Mouse (Mus musculus) CH12.LX (cell line): ENCODE results near the gene Tmem52. TPM values are rescaled to one million over a fixed set of nuclear protein-coding genes. Genes with fewer than 3 reads are reported as not detected.
A peak's percentile ranks its signal among the peaks of the same experiment; 100 is the strongest.

Experiments used
- DNase-seq: peaks from one replicate; pipeline ENCODE4 v3.0.0-alpha.2; 2013; ENCODE audit errors: extremely low read depth
- H3K27ac ChIP-seq: 2 replicates; pipeline ENCODE4 v1.5.1; 2012; ENCODE audit warnings: low read depth, mild to moderate bottlenecking, control low read depth, moderate library complexity; ENCODE audit not compliant: insufficient read depth
- H3K27me3 ChIP-seq: replicated peaks from 2 replicates; pipeline ENCODE3; 2012; ENCODE audit warnings: inconsistent platforms
- H3K36me3 ChIP-seq, 2 experiments: replicated peaks in 1 of 2; 2 replicates each; pipeline versions ENCODE3 to v1.6.1; 2012; ENCODE audit warnings: inconsistent platforms in 1 of 2, low read length in 1 of 2, mild to moderate bottlenecking in 1 of 2, mixed read lengths in 1 of 2, moderate library complexity in 1 of 2; ENCODE audit not compliant: control insufficient read depth in 1 of 2, insufficient read depth in 1 of 2
- H3K4me1 ChIP-seq, 2 experiments: 2 replicates each; pipeline ENCODE4 v1.6.1; 2012; ENCODE audit warnings: inconsistent platforms in 1 of 2, moderate library complexity in 1 of 2; ENCODE audit not compliant: insufficient read depth in 2 of 2, control insufficient read depth in 1 of 2
- H3K4me2 ChIP-seq: 2 replicates; pipeline ENCODE4 v1.6.1; 2012; ENCODE audit warnings: low read depth, mild to moderate bottlenecking, control low read depth; ENCODE audit not compliant: poor library complexity, insufficient read depth, severe bottlenecking
- H3K4me3 ChIP-seq, 3 experiments: fragments of 150-350 bp in 1 of 3; sonication (generic) in 1 of 3; replicated peaks in 1 of 3; 2 replicates each; pipeline versions ENCODE3 to v1.5.1; 2011 to 2012; ENCODE audit warnings: low read depth in 2 of 3, low read length in 2 of 3, mild to moderate bottlenecking in 2 of 3, moderate library complexity in 2 of 3, control low read depth in 1 of 3, improper control_type of control experiment in 1 of 3, inconsistent platforms in 1 of 3, mixed read lengths in 1 of 3; ENCODE audit not compliant: poor library complexity in 1 of 3
- H3K79me2 ChIP-seq: replicated peaks from 2 replicates; pipeline ENCODE4 v1.6.1; 2012; ENCODE audit warnings: mild to moderate bottlenecking, moderate library complexity; ENCODE audit not compliant: control insufficient read depth, poor library complexity, insufficient read depth, severe bottlenecking; ENCODE audit errors: extremely low read depth
- H3K9ac ChIP-seq: 2 replicates; pipeline ENCODE4 v1.6.1; 2012; ENCODE audit warnings: low read depth, mild to moderate bottlenecking, control low read depth, moderate library complexity; ENCODE audit not compliant: insufficient read depth
- H3K9me3 ChIP-seq: replicated peaks from 2 replicates; pipeline ENCODE3; 2012; ENCODE audit warnings: low read length, inconsistent platforms, mixed read lengths
- CHD2 ChIP-seq: IDR thresholded peaks from 2 replicates; pipeline ENCODE4 v1.6.1; 2011; ENCODE audit warnings: low read length, improper control_type of control experiment
- CTCF ChIP-seq, 2 experiments: IDR thresholded peaks in 1 of 2; conservative IDR thresholded peaks in 1 of 2; 2 replicates each; pipeline ENCODE4 v1.5.1; 2011 to 2012; ENCODE audit warnings: low read depth in 2 of 2, low read length in 2 of 2, improper control_type of control experiment in 1 of 2, inconsistent platforms in 1 of 2, mild to moderate bottlenecking in 1 of 2, moderate library complexity in 1 of 2
- E2F4 ChIP-seq: IDR thresholded peaks from 2 replicates; pipeline ENCODE4 v1.6.1; 2011; ENCODE audit warnings: low read depth, low read length, improper control_type of control experiment; ENCODE audit not compliant: insufficient replicate concordance
- ELF1 ChIP-seq: IDR thresholded peaks from 2 replicates; pipeline ENCODE4 v1.6.1; 2014; ENCODE audit warnings: low read depth, mild to moderate bottlenecking, inconsistent platforms, low read length, improper control_type of control experiment
- ETS1 ChIP-seq: conservative IDR thresholded peaks from 2 replicates; pipeline ENCODE4 v1.6.1; 2012; ENCODE audit warnings: low read depth, mild to moderate bottlenecking, inconsistent platforms, low read length, improper control_type of control experiment, moderate library complexity
- GABPA ChIP-seq: IDR thresholded peaks from 2 replicates; pipeline ENCODE4 v1.6.1; 2012; ENCODE audit warnings: low read depth, low read length, improper control_type of control experiment, inconsistent platforms; ENCODE audit not compliant: insufficient replicate concordance
- IRF4 ChIP-seq: IDR thresholded peaks from 2 replicates; pipeline ENCODE4 v1.6.1; 2014; ENCODE audit warnings: low read depth, mild to moderate bottlenecking, inconsistent platforms, low read length, improper control_type of control experiment
- JUN ChIP-seq: IDR thresholded peaks from 2 replicates; pipeline ENCODE4 v1.6.1; 2011; ENCODE audit warnings: low read depth, mild to moderate bottlenecking, low read length, improper control_type of control experiment, moderate library complexity; ENCODE audit not compliant: insufficient read depth
- JUND ChIP-seq: conservative IDR thresholded peaks from 2 replicates; pipeline ENCODE4 v1.6.1; 2011; ENCODE audit warnings: low read depth, low read length, improper control_type of control experiment
- MAFK ChIP-seq: IDR thresholded peaks from 2 replicates; pipeline ENCODE4 v1.6.1; 2011; ENCODE audit warnings: low read length, improper control_type of control experiment; ENCODE audit not compliant: insufficient replicate concordance
- MAX ChIP-seq: IDR thresholded peaks from 2 replicates; pipeline ENCODE4 v1.6.1; 2011; ENCODE audit warnings: low read length, improper control_type of control experiment
- MEF2A ChIP-seq: IDR thresholded peaks from 2 replicates; pipeline ENCODE4 v1.6.1; 2014; ENCODE audit warnings: low read depth, mild to moderate bottlenecking, inconsistent platforms, low read length, improper control_type of control experiment, borderline replicate concordance
- MYC ChIP-seq: IDR thresholded peaks from 2 replicates; pipeline ENCODE4 v1.6.1; 2011; ENCODE audit warnings: low read depth, mild to moderate bottlenecking, improper control_type of control experiment, low read length
- NELFE ChIP-seq: IDR thresholded peaks from 2 replicates; pipeline ENCODE4 v1.6.1; 2011; ENCODE audit warnings: low read depth, low read length, improper control_type of control experiment
- POLR2A ChIP-seq: IDR thresholded peaks from 2 replicates; pipeline ENCODE4 v1.6.1; 2011; ENCODE audit warnings: low read depth, mild to moderate bottlenecking, improper control_type of control experiment, low read length
- POLR2AphosphoS2 ChIP-seq: IDR thresholded peaks from 2 replicates; pipeline ENCODE4 v1.6.1; 2011; ENCODE audit warnings: low read depth, low read length, improper control_type of control experiment
- RAD21 ChIP-seq: IDR thresholded peaks from 2 replicates; pipeline ENCODE4 v1.6.1; 2011; ENCODE audit warnings: low read depth, mild to moderate bottlenecking, low read length, improper control_type of control experiment, moderate library complexity
- SIN3A ChIP-seq: IDR thresholded peaks from 2 replicates; pipeline ENCODE4 v1.6.1; 2012; ENCODE audit warnings: low read length, improper control_type of control experiment, inconsistent platforms
- SMC3 ChIP-seq: IDR thresholded peaks from 2 replicates; pipeline ENCODE4 v1.6.1; 2011; ENCODE audit warnings: low read depth, low read length, improper control_type of control experiment
- USF1 ChIP-seq: IDR thresholded peaks from 2 replicates; pipeline ENCODE4 v1.6.1; 2014; ENCODE audit warnings: low read depth, mild to moderate bottlenecking, inconsistent platforms, low read length, improper control_type of control experiment
- ZMIZ1 ChIP-seq: IDR thresholded peaks from 2 replicates; pipeline ENCODE4 v1.6.1; 2012; ENCODE audit warnings: low read depth, mild to moderate bottlenecking, inconsistent platforms, low read length, improper control_type of control experiment
- dilution Hi-C: fragments of 300-500 bp; cut with MboI; formaldehyde crosslinking; loops from 2 replicates; pipeline ENCODE4 v1.14.3; 2020; ENCODE audit warnings: low sequenced_read_pairs; ENCODE audit not compliant: extremely low pct_unique_long_range_greater_than_20kb, extremely low pct_ligation_motif_present
- in situ Hi-C: fragments of 300-500 bp; cut with MboI; formaldehyde crosslinking; loops from 3 replicates; pipeline ENCODE4 v1.14.3; 2019; ENCODE audit warnings: low sequenced_read_pairs, low pct_ligation_motif_present, low pct_unique_long_range_greater_than_20kb, mixed read lengths
- polyA plus RNA-seq: library from polyadenylated mRNA; unstranded; fragments of >175 nt; gene quantifications from 2 replicates; pipeline ENCODE4 v1.2.1, GENCODE M21; 2012; ENCODE audit warnings: low read depth; ENCODE audit not compliant: insufficient read length
- total RNA-seq, 2 experiments: library from RNA; depleted of rRNA; stranded (reverse); fragments of 300-350 nt in 1 of 2; fragments of >200 nt in 1 of 2; gene quantifications; 2 replicates each; pipeline ENCODE4 v1.2.3; 2012 to 2014

Gene Tmem52
- total and polyA plus RNA-seq, 3 experiments = 0.34 to 0.59 TPM; not detected in 1

DNA sequence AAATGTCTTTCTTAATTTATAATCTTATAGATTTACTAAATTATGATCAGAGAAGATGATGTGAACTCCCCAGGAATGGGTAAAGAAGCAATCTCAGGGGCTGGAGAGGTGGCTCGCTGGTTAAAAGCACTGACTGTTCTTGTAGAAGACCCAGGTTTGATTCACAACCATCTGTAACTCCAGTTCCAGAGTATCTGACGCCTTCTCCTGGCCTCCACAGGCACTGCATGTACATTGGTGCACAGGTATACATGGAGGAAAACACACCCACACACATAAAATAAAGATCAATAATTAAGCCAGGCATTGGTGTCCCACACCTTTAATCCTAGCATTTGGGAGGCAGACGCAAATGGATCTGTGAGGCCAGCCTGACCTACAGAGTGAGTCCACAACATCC lies 26.1 kb upstream of the Tmem52 start:
- peaks cover 4 to 13% of the 10 kb centered on the region in 2 experiments for H3K36me3 ChIP-seq
- no peak overlapping the region for H3K9ac ChIP-seq
- H3K4me2 ChIP-seq = no peak overlapping the region
- no peaks in the 10 kb centered on the region for H3K4me1 ChIP-seq
- no peak overlapping the region for H3K27ac ChIP-seq
- TF ChIP-seq POLR2AphosphoS2 (no peak), SIN3A (no peak), GABPA (no peak), CTCF (conservative IDR thresholded peaks at IDR 0.05 in 1 of 2, IDR thresholded peaks at IDR 0.05 in 1 of 2; ENCODE audit: low read depth in 2 of 2, low read length in 2 of 2) (peak in 1 of 2 experiments; percentile 52; a peak in 2 of 4 replicates), IRF4 (no peak), MAX (no peak), ETS1 (no peak), MEF2A (no peak), MYC (no peak), RAD21 (peak; percentile 47), SMC3 (peak; percentile 57), JUN (no peak), POLR2A (no peak)
- no peak overlapping the region for H3K4me3 ChIP-seq
- in situ Hi-C loops = no loop called here
- peaks cover 8% of the 10 kb centered on the region for H3K9me3 ChIP-seq
- no peak for DNase-seq
- H3K79me2 ChIP-seq = no peaks in the 10 kb centered on the region
- dilution Hi-C loops = no loop called here
- H3K27me3 ChIP-seq = no peaks in the 10 kb centered on the region

- Histone ChIP-seq H3K9ac (no peak overlapping the region), H3K36me3 (peaks cover 0 to 1% of the 10 kb centered on the region in 2 experiments), H3K27me3 (no peaks in the 10 kb centered on the region), H3K4me3 (no peak overlapping the region), H3K27ac (no peak overlapping the region), H3K4me2 (no peak overlapping the region), H3K4me1 (peaks cover 4 to 24% of the 10 kb centered on the region in 2 experiments), H3K79me2 (no peaks in the 10 kb centered on the region), H3K9me3 (peaks cover 18% of the 10 kb centered on the region)
- in situ Hi-C loops (no loop called here), dilution Hi-C loops (no loop called here)
- DNase-seq = no peak
- no peak for TF ChIP-seq RAD21
- no peak for TF ChIP-seq MAFK
- no peak for TF ChIP-seq MYC
- TF ChIP-seq CTCF (conservative IDR thresholded peaks at IDR 0.05 in 1 of 2, IDR thresholded peaks at IDR 0.05 in 1 of 2; ENCODE audit: low read depth in 2 of 2, low read length in 2 of 2) = no peak
- TF ChIP-seq NELFE = no peak
- no peak for TF ChIP-seq IRF4
- TF ChIP-seq ELF1 = no peak
- TF ChIP-seq USF1 = no peak
- no peak for TF ChIP-seq MAX
- no peak for TF ChIP-seq ETS1
- TF ChIP-seq E2F4 = no peak
- no peak for TF ChIP-seq ZMIZ1
- no peak for TF ChIP-seq CHD2
- TF ChIP-seq JUN = no peak
- no peak for TF ChIP-seq JUND
Observed at GRCm38 (mm10) chr4:155451597-155451996, 17.3 kb upstream of the Tmem52 start.
